Mouse (Mus musculus) C2C12 (cell line): ENCODE measurements at regions not wholly inside any gene's neighbourhood (a gene's known extent, or its start where the extent isn't known, plus 50 kb on each side); places are given as distances from the start of the nearest gene placed in this dataset.

Experiments used
- CTCF ChIP-seq: IDR thresholded peaks from one replicate; pipeline ENCODE4 v1.5.1; 2011; ENCODE audit not compliant: control insufficient read depth, insufficient read depth, insufficient read length
- USF1 ChIP-seq: IDR thresholded peaks from one replicate; pipeline ENCODE4 v1.6.1; 2011; ENCODE audit warnings: low read depth, mild to moderate bottlenecking, control low read depth, moderate library complexity

- TF ChIP-seq CTCF: no peak
- no peak for TF ChIP-seq USF1
Observed at GRCm38 (mm10) chr13:41694749-41695419, 89.2 kb downstream of the Tmem170b start.
